Mouse (Mus musculus): ENCODE data around the gene 4930524B15Rik. TPM values are rescaled to one million over a fixed set of nuclear protein-coding genes. Genes with fewer than 3 reads are reported as not detected.

Gene 4930524B15Rik
- total RNA-seq, 2 experiments from 2014 or later: not detected

GRCm38 (mm10) chr11:32028605-32029004 lies 63.2 kb downstream of the 4930524B15Rik start:
- ATAC-seq (ENCODE audit: poor library complexity, severe bottlenecking): no peak

Other genes with a start within 250 kb of the 4930524B15Rik start
- 25.3 and 27.1 TPM in 2 replicates for gene Cpeb4, start 93.4 kb upstream of the 4930524B15Rik start, total RNA-seq (2015)
- gene Cpeb4, start 93.4 kb upstream of the 4930524B15Rik start, total RNA-seq (2017): 17.7 and 22.8 TPM in 2 replicates
- gene Nsg2, start 34.9 kb downstream of the 4930524B15Rik start, total RNA-seq (2015): 0.20 and 1.4 TPM in 2 replicates
- 1.1 and 1.3 TPM in 2 replicates for gene Nsg2, start 34.9 kb downstream of the 4930524B15Rik start, total RNA-seq (2017)
- gene Il9r, start 234.7 kb downstream of the 4930524B15Rik start, total RNA-seq (2015): not detected in 2 replicates
- not detected in 2 replicates for gene Il9r, start 234.7 kb downstream of the 4930524B15Rik start, total RNA-seq (2017)
- 38.9 and 42.8 TPM in 2 replicates for gene Snrnp25, start 239.8 kb downstream of the 4930524B15Rik start, total RNA-seq (2015)
- 32.5 and 47.7 TPM in 2 replicates for gene Snrnp25, start 239.8 kb downstream of the 4930524B15Rik start, total RNA-seq (2017)